8 mouse cellular contexts compared by ENCODE assay signal in genomic region chr2:62646671-62647289, GRCm38 (mm10). TPM values are rescaled to one million over a fixed set of nuclear protein-coding genes. Genes with fewer than 3 reads are reported as not detected.
DNase-seq lines count a peak whose midpoint lies in the region; ATAC-seq lines count a peak whose summit lies in the region.

No protein-coding gene starts in this region.

- no peaks in the 10 kb centered on the region for H3K9me3 ChIP-seq in lung, embryonic 16.5 days (ENCODE audit: control insufficient read depth, low read length)
- H3K9me3 ChIP-seq in heart, embryonic 13.5 days, result no peaks in the 10 kb centered on the region
- H3K9me3 ChIP-seq in limb, embryonic 15.5 days, result no peaks in the 10 kb centered on the region
- H3K9me3 ChIP-seq in stomach, embryonic 14.5 days (ENCODE audit: control insufficient read depth, low read depth, low read length), result no peaks in the 10 kb centered on the region

- peak overlapping the region; percentile 66; the same call in 1 of the 2 replicates for H3K27ac ChIP-seq in lung, embryonic 16.5 days (ENCODE audit: low read length)
- peak overlapping the region; percentile 78; the same call in 1 of the 2 replicates for H3K27ac ChIP-seq in heart, embryonic 13.5 days (replicated peaks)
- H3K27ac ChIP-seq in limb, embryonic 15.5 days, result no peak overlapping the region
- peak overlapping the region; percentile 17; the same call in 1 of the 2 replicates for H3K27ac ChIP-seq in stomach, embryonic 14.5 days (ENCODE audit: low read length)

- no peaks in the 10 kb centered on the region; the same call in 1 of the 2 replicates for H3K4me1 ChIP-seq in lung, embryonic 16.5 days (replicated peaks; ENCODE audit: control insufficient read depth, insufficient read depth, low read length)
- H3K4me1 ChIP-seq in heart, embryonic 13.5 days, result peaks cover 18% of the 10 kb centered on the region
- H3K4me1 ChIP-seq in limb, embryonic 15.5 days, result peaks cover 7% of the 10 kb centered on the region
- H3K4me1 ChIP-seq in stomach, embryonic 14.5 days (ENCODE audit: control insufficient read depth, insufficient read depth, low read length), result peaks cover 5% of the 10 kb centered on the region; the same call in 1 of the 2 replicates

- no peaks in the 10 kb centered on the region for H3K36me3 ChIP-seq in lung, embryonic 16.5 days (ENCODE audit: control insufficient read depth, insufficient read depth, low read length)
- no peaks in the 10 kb centered on the region for H3K36me3 ChIP-seq in heart, embryonic 13.5 days
- no peaks in the 10 kb centered on the region for H3K36me3 ChIP-seq in limb, embryonic 15.5 days
- H3K36me3 ChIP-seq in stomach, embryonic 14.5 days (ENCODE audit: control insufficient read depth, insufficient read depth, low read length), result no peaks in the 10 kb centered on the region

- DNase-seq in lung, postnatal 10 days, result no peak
- DNase-seq in frontal cortex, postnatal 10 days (ENCODE audit: low spot score in 2 of 2), result no peak
- no peak for DNase-seq in spleen, postnatal 4 days (ENCODE audit: low spot score in 2 of 2)
- DNase-seq in Muller cell, postnatal 12 days (ENCODE audit: inconsistent ontology term), result no peak

- WGBS in lung, embryonic 16.5 days, result 24% methylated on average over 6 of the region's 6 CpGs
- WGBS in heart, embryonic 13.5 days, result 30% methylated on average over 6 of the region's 6 CpGs
- 31% methylated on average over 6 of the region's 6 CpGs for WGBS in limb, embryonic 15.5 days
- WGBS in stomach, embryonic 14.5 days, result 22% methylated on average over 6 of the region's 6 CpGs

- H3K4me2 ChIP-seq in lung, embryonic 16.5 days (ENCODE audit: low read depth, low read length), result peak overlapping the region; percentile 74
- H3K4me2 ChIP-seq in heart, embryonic 13.5 days, result peak overlapping the region; percentile 76
- H3K4me2 ChIP-seq in limb, embryonic 15.5 days, result peak overlapping the region; percentile 67
- peak overlapping the region; percentile 58 for H3K4me2 ChIP-seq in stomach, embryonic 14.5 days (replicated peaks; ENCODE audit: low read depth, low read length)

- H3K9ac ChIP-seq in lung, embryonic 16.5 days (ENCODE audit: low read length), result peak overlapping the region; percentile 70
- peak overlapping the region; percentile 83 for H3K9ac ChIP-seq in heart, embryonic 13.5 days
- no peak overlapping the region for H3K9ac ChIP-seq in limb, embryonic 15.5 days
- H3K9ac ChIP-seq in stomach, embryonic 14.5 days (replicated peaks; ENCODE audit: low read depth, low read length), result no peak overlapping the region; the same call in 1 of the 2 replicates

- H3K4me3 ChIP-seq in lung, embryonic 16.5 days (ENCODE audit: low read length), result peak overlapping the region; percentile 71
- H3K4me3 ChIP-seq in heart, embryonic 13.5 days, result peak overlapping the region; percentile 71
- H3K4me3 ChIP-seq in limb, embryonic 15.5 days, result peak overlapping the region; percentile 59
- H3K4me3 ChIP-seq in stomach, embryonic 14.5 days (ENCODE audit: low read depth, low read length), result peak overlapping the region; percentile 40

- no peaks in the 10 kb centered on the region for H3K27me3 ChIP-seq in lung, embryonic 16.5 days (ENCODE audit: control insufficient read depth, insufficient read depth, low read depth, low read length)
- no peaks in the 10 kb centered on the region for H3K27me3 ChIP-seq in heart, embryonic 13.5 days (replicated peaks)
- H3K27me3 ChIP-seq in limb, embryonic 15.5 days, result no peaks in the 10 kb centered on the region
- no peaks in the 10 kb centered on the region for H3K27me3 ChIP-seq in stomach, embryonic 14.5 days (ENCODE audit: control insufficient read depth, insufficient read depth, low read length)

- ATAC-seq in lung, embryonic 16.5 days (ENCODE audit: low read depth), result peak; percentile 24; the same call in 1 of the 2 replicates
- ATAC-seq in heart, embryonic 13.5 days (ENCODE audit: extremely low read depth, insufficient number of reproducible peaks, low FRiP score, low TSS enrichment), result no peak
- no peak for ATAC-seq in limb, embryonic 15.5 days (ENCODE audit: insufficient number of reproducible peaks, low FRiP score, low TSS enrichment, low read depth)
- no peak for ATAC-seq in stomach, embryonic 14.5 days (ENCODE audit: insufficient number of reproducible peaks, insufficient read depth, low FRiP score, low read depth)

RNA-seq across cellular contexts. Expression of gene Ifih1, which starts 0.7 kb away (rescaled TPM):
- polyA plus RNA-seq in lung, embryonic 16.5 days (2015; fragmentation: Nextera tagmentation; extraction: Ambion mirVana), result 2.8 and 3.3 TPM in 2 replicates
- 1.4 and 1.7 TPM in 2 replicates for polyA plus RNA-seq in heart, embryonic 13.5 days (2015; fragmentation: Nextera tagmentation; extraction: Ambion mirVana)
- 2.5 and 3.1 TPM in 2 replicates for polyA plus RNA-seq in limb, embryonic 15.5 days (2015; fragmentation: Nextera tagmentation; extraction: Ambion mirVana)
- 3.7 and 4.0 TPM in 2 replicates for polyA plus RNA-seq in stomach, embryonic 14.5 days (2014; fragmentation: Nextera tagmentation; extraction: Ambion mirVana)

RNA-seq across cellular contexts. Expression of gene Gca, which starts 17.3 kb away (rescaled TPM):
- polyA plus RNA-seq in lung, embryonic 16.5 days (2015; fragmentation: Nextera tagmentation; extraction: Ambion mirVana), result 5.2 and 5.8 TPM in 2 replicates
- polyA plus RNA-seq in heart, embryonic 13.5 days (2015; fragmentation: Nextera tagmentation; extraction: Ambion mirVana), result 13.1 and 13.5 TPM in 2 replicates
- polyA plus RNA-seq in limb, embryonic 15.5 days (2015; fragmentation: Nextera tagmentation; extraction: Ambion mirVana), result 1.5 and 1.8 TPM in 2 replicates
- 5.9 and 7.2 TPM in 2 replicates for polyA plus RNA-seq in stomach, embryonic 14.5 days (2014; fragmentation: Nextera tagmentation; extraction: Ambion mirVana)

Comparison
In these comparisons a context has a peak if more than half of its experiments do, and no peak if none do; other contexts are left out.
1. H3K9ac ChIP-seq: peak in lung, embryonic 16.5 days (single experiment) and heart, embryonic 13.5 days (single experiment); none in limb, embryonic 15.5 days (single experiment) and stomach, embryonic 14.5 days (single experiment).
2. Peak in every context shown above with its lines, with median percentiles within 50 percentile points of each other: H3K4me2 ChIP-seq and H3K4me3 ChIP-seq.